Mouse (Mus musculus): Measurements from ENCODE around the gene Immt.

Immt gene

GRCm38 (mm10) chr6:71830690-71831580 lies at the start of gene Immt:
Immt (plus strand) TSS chr6:71831331.
- peak; percentile 98 for DNase-seq (ENCODE audit: inconsistent ontology term)

- peak; percentile 81 for DNase-seq (ENCODE audit: inconsistent ontology term)
Observed at GRCm38 (mm10) chr6:71783165-71783564, 48.0 kb upstream of the Immt start.

- no peak for DNase-seq (ENCODE audit: inconsistent ontology term)
Observed at GRCm38 (mm10) chr6:71788348-71788747, 42.8 kb upstream of the Immt start.

- DNase-seq (ENCODE audit: inconsistent ontology term), result no peak
Observed at GRCm38 (mm10) chr6:71791771-71792170, 39.4 kb upstream of the Immt start.

- no peak for DNase-seq (ENCODE audit: inconsistent ontology term)
Observed at GRCm38 (mm10) chr6:71799391-71799790, 31.7 kb upstream of the Immt start.

- no peak for DNase-seq (ENCODE audit: inconsistent ontology term)
Observed at GRCm38 (mm10) chr6:71801011-71801713, 30.0 kb upstream of the Immt start.

GRCm38 (mm10) chr6:71801714-71802094 lies 29.4 kb upstream of the Immt start:
- no peak for DNase-seq (ENCODE audit: inconsistent ontology term)

GRCm38 (mm10) chr6:71803609-71804008 lies 27.5 kb upstream of the Immt start:
- no peak for DNase-seq (ENCODE audit: inconsistent ontology term)

GRCm38 (mm10) chr6:71804061-71804829 lies 26.9 kb upstream of the Immt start:
- DNase-seq (ENCODE audit: inconsistent ontology term), result peak; percentile 59

- DNase-seq (ENCODE audit: inconsistent ontology term), result no peak
Observed at GRCm38 (mm10) chr6:71806713-71807112, 24.4 kb upstream of the Immt start.

GRCm38 (mm10) chr6:71809890-71810289 lies 21.2 kb upstream of the Immt start:
- no peak for DNase-seq (ENCODE audit: inconsistent ontology term)

- no peak for DNase-seq (ENCODE audit: inconsistent ontology term)
Observed at GRCm38 (mm10) chr6:71812820-71813219, 18.3 kb upstream of the Immt start.

GRCm38 (mm10) chr6:71819764-71820292 lies 11.3 kb upstream of the Immt start:
- DNase-seq (ENCODE audit: inconsistent ontology term), result no peak

- no peak for DNase-seq (ENCODE audit: inconsistent ontology term)
Observed at GRCm38 (mm10) chr6:71823085-71823484, 8.0 kb upstream of the Immt start.

- peak; percentile 80 for DNase-seq (ENCODE audit: inconsistent ontology term)
Observed at GRCm38 (mm10) chr6:71823488-71823887, 7.6 kb upstream of the Immt start.

GRCm38 (mm10) chr6:71823961-71824360 lies 7.2 kb upstream of the Immt start:
- no peak for DNase-seq (ENCODE audit: inconsistent ontology term)

GRCm38 (mm10) chr6:71826869-71827268 lies 4.3 kb upstream of the Immt start, which contains the start of gene Mrpl35:
Mrpl35 (minus strand) TSS chr6:71826969.
- DNase-seq (ENCODE audit: inconsistent ontology term), result no peak

- no peak for DNase-seq (ENCODE audit: inconsistent ontology term)
Observed at GRCm38 (mm10) chr6:71829768-71830167, 1.4 kb upstream of the Immt start.

GRCm38 (mm10) chr6:71831581-71831960 lies 440 bp downstream of the Immt start:
- peak; percentile 96 for DNase-seq (ENCODE audit: inconsistent ontology term)

GRCm38 (mm10) chr6:71836811-71837210 lies 5.7 kb downstream of the Immt start:
- no peak for DNase-seq (ENCODE audit: inconsistent ontology term)

GRCm38 (mm10) chr6:71839815-71840214 lies 8.7 kb downstream of the Immt start:
- DNase-seq (ENCODE audit: inconsistent ontology term), result no peak
